Mouse (Mus musculus): ENCODE measurements around the gene Lkaaear1. TPM values are rescaled to one million over a fixed set of nuclear protein-coding genes. Genes with fewer than 3 reads are reported as not detected.

Gene Lkaaear1
- total and polyA plus RNA-seq, 2 experiments from 2014 or later, result not detected

- Histone ChIP-seq H3K36me3 (ENCODE audit: insufficient read depth) (no peaks in the 10 kb centered on the region), H3K4me1 (ENCODE audit: insufficient read depth) (0 out of 2 replicates have a peak, but pooled peaks cover 8% of the 10 kb centered on the region), H3K9ac (peak within 1 kb of the TSS; percentile 51), H3K27me3 (ENCODE audit: insufficient read depth, low read length) (peaks cover 62% of the 10 kb centered on the region), H3K4me3 (ENCODE audit: low read depth, low read length) (peak within 1 kb of the TSS; percentile 43), H3K9me3 (ENCODE audit: low read length) (no peaks in the 10 kb centered on the region), H3K4me2 (ENCODE audit: low read depth) (peak within 1 kb of the TSS; percentile 66), H3K27ac (ENCODE audit: low read depth, low read length) (no peak within 1 kb of the TSS)
- TF ChIP-seq CTCF (IDR thresholded peaks at IDR 0.05; ENCODE audit: low read depth), result no peak
- DNase-seq, result no peak
- WGBS, result 5% methylated on average over 43 of the region's 43 CpGs
- ATAC-seq, result peak; percentile 30
Measured at GRCm38 (mm10) chr2:181671326-181671725, 26.9 kb downstream of the Lkaaear1 start, which contains the start of gene Sox18. Gene Sox18, minus strand, starts transcription at chr2:181671640.

GRCm38 (mm10) chr2:181670913-181671311 lies 27.3 kb downstream of the Lkaaear1 start:
- Histone ChIP-seq H3K27me3 (ENCODE audit: insufficient read depth, low read length) (peaks cover 62% of the 10 kb centered on the region), H3K4me3 (ENCODE audit: low read depth, low read length) (peak overlapping the region; percentile 43), H3K4me1 (ENCODE audit: insufficient read depth) (0 out of 2 replicates have a peak, but pooled peaks cover 8% of the 10 kb centered on the region), H3K27ac (ENCODE audit: low read depth, low read length) (no peak overlapping the region), H3K4me2 (ENCODE audit: low read depth) (peak overlapping the region; percentile 66), H3K9ac (peak overlapping the region; percentile 51), H3K9me3 (ENCODE audit: low read length) (no peaks in the 10 kb centered on the region), H3K36me3 (ENCODE audit: insufficient read depth) (no peaks in the 10 kb centered on the region)
- 3% methylated on average over 41 of the region's 41 CpGs for WGBS
- DNase-seq (peak; percentile 56), ATAC-seq (peak; percentile 46)
- TF ChIP-seq CTCF (IDR thresholded peaks at IDR 0.05; ENCODE audit: low read depth), result no peak

- peaks cover 62% of the 10 kb centered on the region for H3K27me3 ChIP-seq (ENCODE audit: insufficient read depth, low read length)
- H3K4me2 ChIP-seq (ENCODE audit: low read depth), result peak overlapping the region; percentile 66
- H3K4me1 ChIP-seq (ENCODE audit: insufficient read depth), result 0 out of 2 replicates have a peak, but pooled peaks cover 3% of the 10 kb centered on the region
- H3K9ac ChIP-seq, result peak overlapping the region; percentile 51; the same call in 1 of the 2 replicates
- H3K36me3 ChIP-seq (ENCODE audit: insufficient read depth), result no peaks in the 10 kb centered on the region
- whole genome bisulfite sequencing, result 6% methylated on average over 56 of the region's 56 CpGs
- ATAC-seq, result peak; percentile 21; the same call in 1 of the 2 replicates
- no peak for DNase-seq
- TF ChIP-seq CTCF (IDR thresholded peaks at IDR 0.05; ENCODE audit: low read depth), result peak; percentile 31
- no peaks in the 10 kb centered on the region for H3K9me3 ChIP-seq (ENCODE audit: low read length)
- peak overlapping the region; percentile 43 for H3K4me3 ChIP-seq (ENCODE audit: low read depth, low read length)
- no peak overlapping the region for H3K27ac ChIP-seq (ENCODE audit: low read depth, low read length)
Measured at GRCm38 (mm10) chr2:181670285-181670912, 27.8 kb downstream of the Lkaaear1 start.

- DNase-seq, result no peak
- ATAC-seq, result no peak
- H3K4me1 ChIP-seq (ENCODE audit: insufficient read depth), result no peaks in the 10 kb centered on the region
- no peak overlapping the region for H3K4me3 ChIP-seq (ENCODE audit: low read depth, low read length)
- no peak overlapping the region for H3K9ac ChIP-seq
- WGBS, result 35% methylated on average over 4 of the region's 4 CpGs
- peaks cover 6% of the 10 kb centered on the region for H3K27me3 ChIP-seq (ENCODE audit: insufficient read depth, low read length)
- no peak for TF ChIP-seq CTCF (IDR thresholded peaks at IDR 0.05; ENCODE audit: low read depth)
- no peak overlapping the region for H3K27ac ChIP-seq (ENCODE audit: low read depth, low read length)
- H3K36me3 ChIP-seq (ENCODE audit: insufficient read depth), result no peaks in the 10 kb centered on the region
- H3K4me2 ChIP-seq (ENCODE audit: low read depth), result no peak overlapping the region
- no peaks in the 10 kb centered on the region for H3K9me3 ChIP-seq (ENCODE audit: low read length)
Measured at GRCm38 (mm10) chr2:181663298-181663630, 35.0 kb downstream of the Lkaaear1 start.

- no peak for DNase-seq
Measured at GRCm38 (mm10) chr2:181662620-181663297, 35.5 kb downstream of the Lkaaear1 start.

GRCm38 (mm10) chr2:181659609-181660055 lies 38.6 kb downstream of the Lkaaear1 start:
- no peak overlapping the region for H3K4me2 ChIP-seq (ENCODE audit: low read depth)
- H3K36me3 ChIP-seq (ENCODE audit: insufficient read depth), result peaks cover 25% of the 10 kb centered on the region
- H3K27ac ChIP-seq (ENCODE audit: low read depth, low read length), result no peak overlapping the region
- peak; percentile 79 for TF ChIP-seq CTCF (IDR thresholded peaks at IDR 0.05; ENCODE audit: low read depth)
- H3K9me3 ChIP-seq (ENCODE audit: low read length), result no peaks in the 10 kb centered on the region
- H3K27me3 ChIP-seq (ENCODE audit: insufficient read depth, low read length), result no peaks in the 10 kb centered on the region
- no peaks in the 10 kb centered on the region for H3K4me1 ChIP-seq (ENCODE audit: insufficient read depth)
- DNase-seq (peak; percentile 73), ATAC-seq (peak; percentile 93)
- 10% methylated on average over 9 of the region's 9 CpGs for WGBS
- H3K9ac ChIP-seq, result no peak overlapping the region
- H3K4me3 ChIP-seq (ENCODE audit: low read depth, low read length), result no peak overlapping the region

More at GRCm38 (mm10) chr2:181662620-181663297, 35.5 kb downstream of the Lkaaear1 start:
- peaks cover under 1% of the 10 kb centered on the region for H3K27me3 ChIP-seq (ENCODE audit: insufficient read depth, low read length)
- no peaks in the 10 kb centered on the region for H3K9me3 ChIP-seq (ENCODE audit: low read length)
- H3K4me2 ChIP-seq (ENCODE audit: low read depth), result no peak overlapping the region
- no peak for ATAC-seq
- H3K9ac ChIP-seq, result no peak overlapping the region
- H3K27ac ChIP-seq (ENCODE audit: low read depth, low read length), result no peak overlapping the region
- no peaks in the 10 kb centered on the region for H3K36me3 ChIP-seq (ENCODE audit: insufficient read depth)
- 87% methylated on average over 3 of the region's 3 CpGs for WGBS
- no peak overlapping the region for H3K4me3 ChIP-seq (ENCODE audit: low read depth, low read length)
- no peaks in the 10 kb centered on the region for H3K4me1 ChIP-seq (ENCODE audit: insufficient read depth)
- no peak for TF ChIP-seq CTCF (IDR thresholded peaks at IDR 0.05; ENCODE audit: low read depth)

Measured in forebrain, postnatal 0 days (tissue).